Mouse (Mus musculus): ENCODE results near the gene Ssbp3. TPM values are rescaled to one million over a fixed set of nuclear protein-coding genes. Genes with fewer than 3 reads are reported as not detected.

The Ssbp3 gene
- total RNA-seq, 2 experiments from 2014 or later, result 157 TPM

DNA sequence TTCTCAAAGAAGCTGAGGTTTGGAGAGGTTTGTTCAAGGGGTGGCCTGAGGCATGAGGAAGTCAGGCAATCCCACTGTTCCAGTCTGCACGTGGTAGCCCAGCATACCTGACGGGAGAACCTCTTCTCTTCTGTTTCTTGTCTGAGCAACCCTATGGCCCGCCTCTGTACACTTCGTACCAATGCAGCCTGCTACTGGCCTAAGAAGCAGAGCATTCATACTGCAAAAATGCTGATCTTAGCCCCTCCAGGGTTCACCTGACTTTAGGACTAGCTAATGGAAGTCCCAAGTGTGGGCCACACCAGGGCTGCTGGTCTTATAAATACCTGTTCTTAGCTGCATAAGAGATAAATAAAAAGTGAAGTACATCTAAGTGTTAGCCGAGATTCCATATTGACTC, 147.8 kb downstream of the Ssbp3 start:
- no peak for TF ChIP-seq CTCF (conservative IDR thresholded peaks at IDR 0.05)
- no peak overlapping the region for H3K4me3 ChIP-seq

DNA sequence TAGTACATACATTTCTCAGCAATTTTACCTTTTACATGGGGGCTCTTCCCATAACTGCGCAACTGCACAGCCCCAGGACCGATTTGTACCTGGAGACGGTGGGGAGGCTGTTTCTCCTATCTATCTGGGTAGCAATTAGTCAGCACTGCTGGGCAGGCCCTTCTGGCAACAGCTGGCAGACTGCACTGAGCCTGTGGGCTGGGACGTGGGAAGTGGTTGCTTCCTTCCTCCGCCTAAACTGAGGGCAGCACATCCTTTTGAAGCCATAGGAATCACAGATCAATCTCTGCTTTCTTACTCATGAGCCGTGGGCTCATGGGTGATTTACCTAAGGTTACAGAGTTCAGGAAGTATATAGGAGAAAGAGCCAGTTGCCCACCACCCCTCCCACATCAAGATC, 148.3 kb downstream of the Ssbp3 start:
- no peak for DNase-seq (ENCODE audit: low spot score in 2 of 2)
- Histone ChIP-seq H3K27ac (no peak overlapping the region), H3K4me3 (no peak overlapping the region)
- TF ChIP-seq CTCF (conservative IDR thresholded peaks at IDR 0.05), result no peak

More for the DNA sequence above, 147.8 kb downstream of the Ssbp3 start:
- DNase-seq (ENCODE audit: low spot score in 2 of 2), result no peak
- no peak overlapping the region for H3K27ac ChIP-seq

DNA sequence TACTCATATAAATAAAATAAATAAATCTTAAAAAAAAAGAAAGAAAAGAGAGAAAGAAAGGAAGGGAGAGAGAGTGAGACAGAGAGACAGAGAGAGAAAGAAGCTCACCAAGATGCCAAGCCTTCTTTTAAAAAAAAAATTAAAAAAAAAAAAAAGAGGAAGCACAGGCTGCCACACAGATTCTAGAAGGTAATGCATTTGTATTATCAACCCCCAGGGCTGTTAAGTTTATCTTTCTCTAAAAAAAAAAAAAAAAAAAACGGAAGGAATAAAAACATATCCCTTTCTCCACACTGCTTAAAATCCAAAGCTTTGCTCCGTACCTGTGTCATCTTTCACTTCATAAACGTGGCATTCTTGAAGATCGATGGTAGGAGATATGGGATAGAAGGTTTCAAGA, 151.1 kb downstream of the Ssbp3 start:
- no peak for TF ChIP-seq CTCF (conservative IDR thresholded peaks at IDR 0.05)
- no peak for DNase-seq (ENCODE audit: low spot score in 2 of 2)
- H3K4me3 ChIP-seq, result no peak overlapping the region
- H3K27ac ChIP-seq, result no peak overlapping the region

DNA sequence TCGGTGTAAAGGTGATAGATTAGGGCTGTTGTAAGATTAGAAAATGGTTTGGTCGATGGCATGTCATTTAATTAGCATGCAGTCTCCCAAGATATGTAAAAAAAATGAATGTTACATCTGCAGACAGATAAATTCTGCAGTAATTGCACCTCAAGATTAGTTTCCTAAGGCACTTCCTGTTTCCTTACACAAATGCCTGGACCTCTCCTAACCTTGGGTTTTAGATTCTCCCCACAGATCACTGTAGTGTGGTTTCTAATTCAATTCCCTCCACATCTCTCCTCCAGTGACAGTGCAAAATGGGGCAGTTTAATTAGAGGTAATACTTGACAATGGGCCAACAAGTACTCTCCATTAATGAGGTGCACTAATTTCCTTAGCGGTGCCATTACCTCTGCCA, 152.7 kb downstream of the Ssbp3 start:
- TF ChIP-seq CTCF (conservative IDR thresholded peaks at IDR 0.05), result no peak
- H3K4me3 ChIP-seq, result no peak overlapping the region

DNA sequence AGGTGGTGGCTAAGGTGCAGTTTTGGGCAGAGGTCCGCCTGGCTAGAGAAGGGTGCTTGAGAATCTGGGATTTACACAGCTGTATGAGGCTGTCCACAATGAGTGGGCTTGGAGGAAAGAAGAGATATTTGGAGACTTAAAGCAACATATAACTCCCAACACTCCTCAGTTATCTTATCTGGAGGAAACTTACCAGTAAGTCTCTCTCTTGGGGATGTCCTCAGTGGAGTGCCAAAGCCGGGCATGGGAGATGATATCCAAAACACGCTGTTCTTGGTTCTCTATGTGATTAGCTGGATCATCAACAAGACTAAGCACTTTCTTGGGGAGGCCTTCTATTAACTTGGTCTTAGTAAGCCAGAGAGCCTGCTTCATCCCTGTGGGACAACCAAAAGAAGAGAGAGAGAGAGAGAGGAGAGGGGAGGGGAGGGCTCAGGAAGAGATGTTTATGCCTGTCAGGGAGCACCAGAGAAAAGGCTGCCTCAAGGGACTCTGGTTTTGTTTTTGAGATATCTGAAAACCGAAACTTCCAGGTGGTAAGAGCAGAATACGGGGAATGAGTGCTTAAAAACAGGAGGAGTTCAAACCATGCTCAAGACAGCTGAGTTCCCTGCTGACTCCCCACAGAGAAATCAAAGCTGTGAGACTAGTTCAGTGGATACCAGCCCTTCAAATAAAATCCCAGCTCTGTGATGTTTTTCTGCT, 154.0 kb downstream of the Ssbp3 start:
- no peak overlapping the region for H3K27ac ChIP-seq
- H3K4me3 ChIP-seq, result no peak overlapping the region
- no peak for DNase-seq (ENCODE audit: low spot score in 2 of 2)
- TF ChIP-seq CTCF (conservative IDR thresholded peaks at IDR 0.05), result no peak

More for the DNA sequence above, 152.7 kb downstream of the Ssbp3 start:
- DNase-seq (ENCODE audit: low spot score in 2 of 2), result no peak
- H3K27ac ChIP-seq, result no peak overlapping the region

DNA sequence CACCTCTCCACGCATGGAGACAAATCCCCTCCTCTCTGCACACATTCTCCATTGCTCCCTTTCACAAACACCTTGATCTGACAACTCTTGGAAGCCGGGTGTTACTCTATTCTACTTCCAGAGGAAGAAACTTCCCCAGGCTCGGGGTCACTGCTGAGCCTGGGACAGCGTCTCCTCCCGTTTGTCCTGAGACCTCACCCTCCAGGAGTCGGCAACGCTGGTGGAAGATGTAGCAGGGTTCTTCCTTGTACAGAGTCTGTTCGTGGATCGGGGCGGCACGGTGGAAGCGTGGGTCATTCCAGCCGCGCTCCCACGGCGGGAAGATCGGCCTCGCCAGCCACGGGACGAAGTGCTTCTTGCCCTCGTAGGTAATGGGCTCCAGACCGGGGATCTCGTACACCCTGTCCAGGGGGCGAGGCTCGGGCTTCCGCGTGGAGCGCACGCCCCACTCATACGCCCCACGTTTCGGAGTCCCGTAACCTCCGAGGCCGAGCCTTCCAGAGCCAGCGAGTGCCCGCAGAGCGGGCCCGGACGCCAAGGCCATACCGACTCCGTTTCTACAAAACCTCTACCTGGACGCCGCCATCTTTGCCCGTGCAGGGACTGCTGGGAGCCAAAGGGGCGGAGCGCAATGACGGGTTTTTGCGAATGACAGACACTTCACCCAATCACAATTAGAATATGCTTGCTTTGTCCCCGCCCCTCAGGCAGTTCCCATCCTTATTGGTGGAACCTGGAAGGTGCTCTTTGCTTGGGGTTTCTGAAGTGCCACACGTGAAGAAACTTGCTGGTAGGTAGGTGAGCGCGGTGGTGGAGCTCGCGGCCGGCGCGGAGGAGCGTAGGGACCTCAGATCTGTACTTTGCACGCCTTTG, 156.0 kb downstream of the Ssbp3 start, which contains the start of the genes Mrpl37 and Cyb5rl:
Mrpl37 (minus strand) TSS at position 617 of the 873 bp plus-strand sequence.
Cyb5rl (plus strand) TSS at position 737 of the 873 bp plus-strand sequence.
- peak within 1 kb of the TSS; percentile 91 for H3K27ac ChIP-seq
- peak within 1 kb of the TSS; percentile 79 for H3K4me3 ChIP-seq
- DNase-seq (ENCODE audit: low spot score in 2 of 2), result peak; percentile 96 to 97
- TF ChIP-seq CTCF (conservative IDR thresholded peaks at IDR 0.05), result no peak

GRCm38 (mm10) chr4:107067151-107067840, 156.8 kb downstream of the Ssbp3 start:
- peak overlapping the region; percentile 69; the same call in 1 of the 2 replicates for H3K27ac ChIP-seq
- peak overlapping the region; percentile 79 for H3K4me3 ChIP-seq
- TF ChIP-seq CTCF (conservative IDR thresholded peaks at IDR 0.05), result peak; percentile 31; the same call in 1 of the 2 replicates
- no peak for DNase-seq (ENCODE audit: low spot score in 2 of 2)

- DNase-seq (ENCODE audit: low spot score in 2 of 2), result no peak
- TF ChIP-seq CTCF (conservative IDR thresholded peaks at IDR 0.05), result no peak
- H3K4me3 ChIP-seq, result no peak overlapping the region
- H3K27ac ChIP-seq, result no peak overlapping the region
Observed at GRCm38 (mm10) chr4:107072343-107072742, 161.8 kb downstream of the Ssbp3 start.

DNA sequence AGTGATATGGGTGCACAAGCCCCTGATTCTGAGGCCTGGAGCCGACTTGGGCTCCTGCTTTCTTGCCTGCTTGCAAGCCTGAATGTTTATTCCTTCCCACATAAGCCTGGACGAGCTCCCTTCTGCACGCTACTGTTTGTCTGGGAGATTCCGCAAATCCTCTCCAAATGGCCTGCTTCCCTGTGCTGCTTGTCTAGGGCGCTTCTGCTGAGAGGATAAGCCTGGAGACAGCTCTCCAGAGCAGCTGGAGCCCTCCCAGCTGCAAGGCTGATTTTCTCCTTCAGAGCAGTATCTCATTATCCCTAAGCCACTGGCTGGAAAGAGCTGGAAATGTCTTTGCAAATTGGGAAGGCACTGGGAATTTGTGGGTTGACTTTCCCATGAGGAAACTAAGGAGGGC, 165.0 kb downstream of the Ssbp3 start:
- TF ChIP-seq CTCF (conservative IDR thresholded peaks at IDR 0.05), result no peak
- Histone ChIP-seq H3K4me3 (no peak overlapping the region), H3K27ac (peak overlapping the region; percentile 24; the same call in 1 of the 2 replicates)
- peak in 1 of 2 experiments; percentile 25 for DNase-seq (ENCODE audit: low spot score in 2 of 2)

- H3K4me3 ChIP-seq, result no peak overlapping the region
- TF ChIP-seq CTCF (conservative IDR thresholded peaks at IDR 0.05), result no peak
- no peak overlapping the region for H3K27ac ChIP-seq
- DNase-seq (ENCODE audit: low spot score in 2 of 2), result no peak
Observed at GRCm38 (mm10) chr4:107078894-107079293, 168.4 kb downstream of the Ssbp3 start.

DNA sequence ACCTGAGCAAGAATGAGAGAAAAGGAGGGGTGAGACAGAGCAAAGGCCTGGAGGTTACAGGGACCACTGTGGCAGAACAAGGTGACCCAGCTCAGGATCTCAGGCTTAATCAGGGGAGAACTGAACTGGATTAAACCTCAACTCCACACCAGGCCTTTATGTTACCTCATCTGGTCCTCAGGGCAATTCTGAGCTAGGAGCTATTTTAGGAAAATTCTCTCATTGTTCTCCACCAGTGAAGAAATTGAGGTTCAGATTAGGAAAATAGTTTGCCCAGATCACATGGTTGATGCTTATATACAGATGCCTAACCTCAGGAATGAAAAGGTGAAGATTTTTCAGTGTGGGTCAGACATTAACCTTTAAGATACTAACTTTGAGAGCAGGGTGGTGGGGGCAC, 169.2 kb downstream of the Ssbp3 start:
- DNase-seq (ENCODE audit: low spot score in 2 of 2), result no peak
- no peak overlapping the region for H3K27ac ChIP-seq
- no peak for TF ChIP-seq CTCF (conservative IDR thresholded peaks at IDR 0.05)
- H3K4me3 ChIP-seq, result no peak overlapping the region

DNA sequence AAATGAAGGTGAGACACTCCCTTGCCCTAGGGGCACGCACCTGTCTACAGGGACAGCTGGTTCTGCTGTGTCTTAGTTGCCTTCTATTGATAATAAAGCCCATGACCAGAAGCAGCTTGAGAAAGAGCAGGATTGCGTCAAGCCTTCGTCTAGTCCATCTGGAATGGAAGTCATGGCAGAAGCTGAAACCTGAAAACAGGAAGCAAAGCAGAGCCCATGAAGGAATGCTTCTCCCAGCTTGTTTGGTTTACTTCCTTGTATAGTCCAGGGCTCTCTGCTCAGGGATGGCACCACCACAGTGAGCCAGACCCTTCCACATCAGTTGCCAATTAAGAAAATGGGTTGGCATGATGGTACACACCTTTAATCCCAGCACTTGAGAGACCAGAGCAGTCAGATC, 171.7 kb downstream of the Ssbp3 start:
- no peak for TF ChIP-seq CTCF (conservative IDR thresholded peaks at IDR 0.05)
- Histone ChIP-seq H3K4me3 (no peak overlapping the region), H3K27ac (no peak overlapping the region)
- no peak for DNase-seq (ENCODE audit: low spot score in 2 of 2)

GRCm38 (mm10) chr4:107083126-107083525, 172.6 kb downstream of the Ssbp3 start:
- Histone ChIP-seq H3K4me3 (no peak overlapping the region), H3K27ac (peak overlapping the region; percentile 88)
- no peak for DNase-seq (ENCODE audit: low spot score in 2 of 2)
- TF ChIP-seq CTCF (conservative IDR thresholded peaks at IDR 0.05), result no peak

Measured in layer of hippocampus, adult 2 months (tissue).